Mouse (Mus musculus) embryonic fibroblast, embryonic 13.5 days (primary cell): Measurements from ENCODE around the gene Cyfip2. TPM values are rescaled to one million over a fixed set of nuclear protein-coding genes. Genes with fewer than 3 reads are reported as not detected.

Source experiments
- H3K27ac ChIP-seq: 2 replicates; pipeline ENCODE4 v1.5.1; 2012; ENCODE audit warnings: low read length, control low read depth, inconsistent platforms; ENCODE audit not compliant: insufficient read depth
- H3K4me1 ChIP-seq: 2 replicates; pipeline ENCODE4 v1.6.1; 2011; ENCODE audit warnings: low read length; ENCODE audit not compliant: control insufficient read depth, insufficient read depth
- H3K4me3 ChIP-seq: 2 replicates; pipeline ENCODE4 v1.5.1; 2011; ENCODE audit warnings: mild to moderate bottlenecking, control low read depth, low read length; ENCODE audit not compliant: insufficient read depth
- CTCF ChIP-seq: IDR thresholded peaks from 2 replicates; pipeline ENCODE4 v1.5.1; 2011; ENCODE audit warnings: mild to moderate bottlenecking, control low read depth, low read length, moderate library complexity, borderline replicate concordance; ENCODE audit not compliant: insufficient read depth
- POLR2A ChIP-seq: IDR thresholded peaks from 2 replicates; pipeline ENCODE4 v1.6.1; 2011; ENCODE audit warnings: low read depth, mild to moderate bottlenecking, control low read depth, low read length, moderate library complexity
- polyA plus RNA-seq: library from polyadenylated mRNA; stranded (reverse); fragments of >200 nt; gene quantifications from 2 replicates; pipeline ENCODE4 v1.2.4, GENCODE M21; 2011; ENCODE audit warnings: low read depth; ENCODE audit not compliant: missing spikeins, insufficient read length

The Cyfip2 gene
- polyA plus RNA-seq, 1 experiment: 1.0 TPM

- no peak overlapping the region for H3K27ac ChIP-seq
- TF ChIP-seq POLR2A: no peak
- no peak for TF ChIP-seq CTCF
- no peak overlapping the region for H3K4me3 ChIP-seq
- no peaks in the 10 kb centered on the region for H3K4me1 ChIP-seq
Measured at GRCm38 (mm10) chr11:46332217-46332616, 19.6 kb upstream of the Cyfip2 start.

- TF ChIP-seq POLR2A: no peak
- no peak for TF ChIP-seq CTCF
- Histone ChIP-seq H3K27ac (no peak overlapping the region), H3K4me3 (no peak overlapping the region), H3K4me1 (no peaks in the 10 kb centered on the region)
Measured at GRCm38 (mm10) chr11:46326271-46327015, 13.8 kb upstream of the Cyfip2 start.

- Histone ChIP-seq H3K4me1 (no peaks in the 10 kb centered on the region), H3K4me3 (no peak overlapping the region), H3K27ac (no peak overlapping the region)
- TF ChIP-seq POLR2A: no peak
- no peak for TF ChIP-seq CTCF
Measured at GRCm38 (mm10) chr11:46321559-46321958, 8.9 kb upstream of the Cyfip2 start.

- no peaks in the 10 kb centered on the region for H3K4me1 ChIP-seq
- no peak for TF ChIP-seq POLR2A
- TF ChIP-seq CTCF: no peak
- no peak overlapping the region for H3K27ac ChIP-seq
- H3K4me3 ChIP-seq: no peak overlapping the region
Measured at GRCm38 (mm10) chr11:46314534-46314933, 1.9 kb upstream of the Cyfip2 start.

GRCm38 (mm10) chr11:46313851-46314250 lies 1.2 kb upstream of the Cyfip2 start:
- H3K27ac ChIP-seq: no peak overlapping the region
- TF ChIP-seq POLR2A: no peak
- TF ChIP-seq CTCF: no peak
- no peak overlapping the region for H3K4me3 ChIP-seq
- no peaks in the 10 kb centered on the region for H3K4me1 ChIP-seq

- Histone ChIP-seq H3K4me1 (no peaks in the 10 kb centered on the region), H3K4me3 (peak overlapping the region; percentile 54), H3K27ac (no peak overlapping the region)
- no peak for TF ChIP-seq CTCF
- no peak for TF ChIP-seq POLR2A
Measured at GRCm38 (mm10) chr11:46311703-46312522, 746 bp downstream of the Cyfip2 start.

- H3K4me1 ChIP-seq: no peaks in the 10 kb centered on the region
Measured at GRCm38 (mm10) chr11:46311181-46311702, 1.4 kb downstream of the Cyfip2 start.

GRCm38 (mm10) chr11:46310647-46311063 lies 2.0 kb downstream of the Cyfip2 start:
- no peak overlapping the region for H3K4me3 ChIP-seq
- no peaks in the 10 kb centered on the region for H3K4me1 ChIP-seq
- no peak overlapping the region for H3K27ac ChIP-seq
- TF ChIP-seq POLR2A (no peak), CTCF (no peak)

More at GRCm38 (mm10) chr11:46311181-46311702, 1.4 kb downstream of the Cyfip2 start:
- H3K4me3 ChIP-seq: peak overlapping the region; percentile 54
- no peak for TF ChIP-seq CTCF
- TF ChIP-seq POLR2A: no peak
- no peak overlapping the region for H3K27ac ChIP-seq

- no peaks in the 10 kb centered on the region for H3K4me1 ChIP-seq
- H3K4me3 ChIP-seq: no peak overlapping the region
- H3K27ac ChIP-seq: no peak overlapping the region
- no peak for TF ChIP-seq CTCF
- no peak for TF ChIP-seq POLR2A
Measured at GRCm38 (mm10) chr11:46309808-46310555, 2.7 kb downstream of the Cyfip2 start.
